Mouse (Mus musculus) stomach, postnatal 0 days (tissue): ENCODE results near the gene 2310011J03Rik. TPM values are rescaled to one million over a fixed set of nuclear protein-coding genes. Genes with fewer than 3 reads are reported as not detected.

Source experiments
- ATAC-seq: fragments of 200-750 bp; cut with Nextera tagmentation; 2 replicates; pipeline ENCODE4 v1.8.0; 2017; ENCODE audit not compliant: low FRiP score, low TSS enrichment
- DNase-seq: peaks from one replicate; pipeline ENCODE4 v3.0.0-alpha.2; 2016; ENCODE audit warnings: low spot score
- H3K27ac ChIP-seq: fragments of 300-500 bp; sonication (generic); replicated peaks from 2 replicates; pipeline ENCODE4 v1.5.1; 2014; ENCODE audit warnings: mild to moderate bottlenecking, control low read depth
- H3K27me3 ChIP-seq: fragments of 300-500 bp; sonication (generic); 2 replicates; pipeline ENCODE4 v1.6.1; 2014; ENCODE audit warnings: low read length; ENCODE audit not compliant: control insufficient read depth, insufficient read depth
- H3K36me3 ChIP-seq: fragments of 300-500 bp; sonication (generic); 2 replicates; pipeline ENCODE4 v1.6.1; 2014; ENCODE audit warnings: low read length, mixed read lengths; ENCODE audit not compliant: control insufficient read depth, insufficient read depth
- H3K4me1 ChIP-seq: fragments of 300-500 bp; sonication (generic); replicated peaks from 2 replicates; pipeline ENCODE4 v1.6.1; 2014; ENCODE audit warnings: antibody characterized with exemption; ENCODE audit not compliant: control insufficient read depth, insufficient read depth
- H3K4me2 ChIP-seq: fragments of 300-500 bp; sonication (generic); replicated peaks from 2 replicates; pipeline ENCODE4 v1.6.1; 2014; ENCODE audit warnings: low read depth, mild to moderate bottlenecking, control low read depth, moderate library complexity
- H3K4me3 ChIP-seq: fragments of 300-500 bp; sonication (generic); 2 replicates; pipeline ENCODE4 v1.5.1; 2014; ENCODE audit warnings: low read depth, low read length, control low read depth
- H3K9ac ChIP-seq: fragments of 300-500 bp; sonication (generic); 2 replicates; pipeline ENCODE4 v1.6.1; 2014; ENCODE audit warnings: mild to moderate bottlenecking, low read length, control low read depth, mixed read lengths
- H3K9me3 ChIP-seq: fragments of 300-500 bp; sonication (generic); 2 replicates; pipeline ENCODE4 v1.6.1; 2016; ENCODE audit warnings: low read length; ENCODE audit not compliant: control insufficient read depth
- CTCF ChIP-seq: IDR thresholded peaks from 2 replicates; pipeline ENCODE4 v1.5.1; 2016; ENCODE audit warnings: antibody characterized with exemption, low read depth, mild to moderate bottlenecking, moderate library complexity
- EP300 ChIP-seq: optimal IDR thresholded peaks from 2 replicates; pipeline ENCODE3; 2016; ENCODE audit warnings: antibody characterized with exemption
- WGBS: fragments of 180-500 bp; shearing (Covaris S2); extraction: QIAGEN DNeasy Blood & Tissue Kit; methylation state at CpG from one replicate; pipeline ENCODE4 v1.1.7; 2014; 5-methylcytosine and 5-hydroxymethylcytosine counted together
- polyA plus RNA-seq: library from polyadenylated mRNA; unstranded; fragments of >200 nt; fragmentation: Nextera tagmentation; extraction: Ambion mirVana; gene quantifications from 2 replicates; pipeline ENCODE4 v1.2.1, GENCODE M21; 2015

The 2310011J03Rik gene
- polyA plus RNA-seq: 50.3 and 51.2 TPM in 2 replicates

DNA sequence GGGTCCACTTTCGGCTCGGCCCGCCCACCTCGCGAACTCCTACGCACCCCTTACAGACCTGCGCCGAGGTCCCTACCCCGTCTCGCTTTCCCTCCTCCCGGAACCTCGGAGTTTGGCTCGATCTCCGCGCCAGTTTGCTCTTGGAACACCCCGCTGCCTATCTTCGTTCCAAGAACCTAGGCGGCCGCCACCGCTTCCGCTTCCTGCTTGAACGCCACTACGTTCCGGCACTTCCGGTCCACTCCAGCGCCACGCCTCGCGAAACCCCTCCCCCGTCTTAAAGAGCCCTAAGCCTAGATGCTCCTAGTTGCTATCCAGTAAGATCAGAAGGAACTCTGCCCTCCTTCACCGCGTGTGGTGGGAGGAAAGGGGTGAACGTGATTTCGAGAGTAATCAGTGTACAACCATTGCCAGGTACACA is at the start of gene 2310011J03Rik:
Gene 2310011J03Rik (minus strand): TSS at position 198 of the 421 bp plus-strand sequence.
- H3K9ac ChIP-seq: peak within 1 kb of the TSS; percentile 86
- peak within 1 kb of the TSS; percentile 86 for H3K27ac ChIP-seq
- peak; percentile 57 for ATAC-seq
- peaks cover 8% of the 10 kb centered on the region; the same call in 1 of the 2 replicates for H3K36me3 ChIP-seq
- H3K9me3 ChIP-seq: no peaks in the 10 kb centered on the region
- WGBS: under 1% methylated on average over 32 of the region's 34 CpGs
- H3K27me3 ChIP-seq: no peaks in the 10 kb centered on the region
- peaks cover 8% of the 10 kb centered on the region; the same call in 1 of the 2 replicates for H3K4me1 ChIP-seq
- peak within 1 kb of the TSS; percentile 85 for H3K4me2 ChIP-seq
- peak within 1 kb of the TSS; percentile 76 for H3K4me3 ChIP-seq
- no peak for TF ChIP-seq EP300
- TF ChIP-seq CTCF: no peak
- peak; percentile 94 for DNase-seq

DNA sequence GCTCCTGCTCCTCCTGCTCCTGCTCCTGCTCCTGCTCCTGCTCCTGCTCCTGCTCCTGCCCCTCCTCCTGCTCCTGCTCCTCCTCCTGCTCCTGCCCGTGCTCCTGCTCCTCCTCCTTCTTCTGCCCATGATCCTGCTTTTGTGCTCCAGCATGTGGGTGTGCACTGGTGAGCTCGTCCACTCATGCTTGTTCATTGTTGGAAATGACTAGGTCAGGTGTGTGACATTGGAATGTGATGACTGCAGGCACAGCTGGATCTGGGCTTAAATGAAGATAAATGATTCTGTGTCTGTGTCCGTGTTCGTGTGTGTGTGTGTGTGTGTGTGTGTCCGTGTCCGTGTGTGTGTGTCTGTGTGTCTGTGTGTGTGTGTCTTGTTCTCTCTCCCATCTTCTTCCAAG is 48.1 kb upstream of the 2310011J03Rik start:
- ATAC-seq (no peak), DNase-seq (no peak)
- Histone ChIP-seq H3K36me3 (no peaks in the 10 kb centered on the region), H3K4me1 (no peaks in the 10 kb centered on the region), H3K9ac (no peak overlapping the region), H3K9me3 (no peaks in the 10 kb centered on the region), H3K4me2 (no peak overlapping the region), H3K27me3 (no peaks in the 10 kb centered on the region), H3K27ac (no peak overlapping the region), H3K4me3 (no peak overlapping the region)
- no peak for TF ChIP-seq EP300
- no peak for TF ChIP-seq CTCF
- WGBS: 82% methylated on average over 6 of the region's 6 CpGs

DNA sequence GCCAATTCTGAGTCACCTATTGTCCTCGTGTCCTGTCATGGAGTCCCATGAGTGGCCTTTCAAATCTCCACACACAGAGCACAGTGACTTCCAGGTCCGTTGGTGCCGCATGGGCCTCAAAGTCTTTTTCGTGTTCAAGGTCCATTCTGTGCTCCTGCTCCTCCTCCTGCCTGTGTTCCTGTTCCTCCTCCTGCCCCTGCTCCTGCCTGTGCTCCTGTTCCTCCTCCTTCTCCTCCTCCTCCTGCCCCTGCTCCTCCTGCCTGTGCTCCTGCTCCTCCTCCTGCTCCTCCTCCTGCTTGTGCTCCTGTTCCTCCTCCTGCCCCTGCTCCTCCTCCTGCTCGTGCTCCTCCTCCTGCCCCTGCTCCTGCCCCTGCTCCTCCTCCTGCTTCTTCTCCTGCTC is 47.6 kb upstream of the 2310011J03Rik start:
- Histone ChIP-seq H3K36me3 (no peaks in the 10 kb centered on the region), H3K9me3 (no peaks in the 10 kb centered on the region), H3K4me1 (no peaks in the 10 kb centered on the region), H3K9ac (no peak overlapping the region), H3K27ac (no peak overlapping the region), H3K4me3 (no peak overlapping the region), H3K4me2 (no peak overlapping the region), H3K27me3 (no peaks in the 10 kb centered on the region)
- ATAC-seq: no peak
- DNase-seq: no peak
- TF ChIP-seq EP300 (no peak), CTCF (no peak)
- 59% methylated on average over 5 of the region's 5 CpGs for whole genome bisulfite sequencing

DNA sequence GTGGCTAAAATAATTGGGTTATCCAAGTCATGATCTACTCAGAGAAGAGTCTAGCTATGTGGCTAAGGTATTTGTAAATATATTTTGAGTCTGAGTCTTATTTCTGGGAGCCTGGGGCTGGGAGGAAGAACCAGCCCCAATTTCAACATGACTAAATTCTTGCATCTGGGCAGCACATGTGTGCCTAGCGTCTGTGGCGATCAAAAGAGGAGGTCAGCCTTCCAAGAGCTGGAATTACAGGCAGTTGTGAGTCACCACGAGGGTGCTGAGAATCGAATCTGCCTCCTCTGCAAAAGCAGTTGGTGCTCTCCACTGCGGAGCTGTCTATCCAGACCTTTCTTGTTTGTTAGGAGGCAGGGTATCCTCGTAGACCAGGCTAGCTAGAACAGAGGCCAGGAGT is 45.4 kb upstream of the 2310011J03Rik start:
- Histone ChIP-seq H3K9ac (no peak overlapping the region), H3K4me3 (no peak overlapping the region), H3K4me2 (no peak overlapping the region), H3K4me1 (no peaks in the 10 kb centered on the region), H3K27me3 (no peaks in the 10 kb centered on the region), H3K36me3 (no peaks in the 10 kb centered on the region), H3K27ac (no peak overlapping the region), H3K9me3 (no peaks in the 10 kb centered on the region)
- no peak for ATAC-seq
- WGBS: 68% methylated on average over 6 of the region's 6 CpGs
- no peak for TF ChIP-seq CTCF
- DNase-seq: no peak

DNA sequence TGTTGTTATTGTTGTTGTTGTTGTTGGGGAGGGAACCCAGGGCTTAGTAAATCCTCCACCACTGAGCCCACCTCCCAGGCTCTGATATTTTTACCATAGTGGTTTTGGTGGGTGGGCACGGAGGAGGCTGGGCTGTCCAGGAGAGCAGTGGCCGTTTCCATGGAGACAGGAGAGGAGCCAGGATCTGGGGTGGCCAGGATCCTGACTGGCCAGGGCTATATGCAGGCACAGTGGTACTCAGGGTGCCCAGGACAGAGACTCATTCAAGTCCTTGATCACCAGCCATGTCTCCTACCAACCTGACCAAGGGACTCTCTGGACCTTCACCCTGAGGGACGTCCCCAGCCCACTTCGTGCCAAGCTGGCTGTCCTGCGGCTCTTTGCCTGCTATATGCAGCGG is 43.4 kb upstream of the 2310011J03Rik start:
- Histone ChIP-seq H3K9ac (no peak overlapping the region), H3K36me3 (no peaks in the 10 kb centered on the region), H3K4me2 (no peak overlapping the region), H3K27me3 (no peaks in the 10 kb centered on the region), H3K9me3 (no peaks in the 10 kb centered on the region), H3K27ac (no peak overlapping the region), H3K4me1 (no peaks in the 10 kb centered on the region), H3K4me3 (no peak overlapping the region)
- no peak for ATAC-seq
- no peak for DNase-seq
- TF ChIP-seq CTCF (no peak), EP300 (no peak)
- WGBS: 38% methylated on average over 6 of the region's 6 CpGs

DNA sequence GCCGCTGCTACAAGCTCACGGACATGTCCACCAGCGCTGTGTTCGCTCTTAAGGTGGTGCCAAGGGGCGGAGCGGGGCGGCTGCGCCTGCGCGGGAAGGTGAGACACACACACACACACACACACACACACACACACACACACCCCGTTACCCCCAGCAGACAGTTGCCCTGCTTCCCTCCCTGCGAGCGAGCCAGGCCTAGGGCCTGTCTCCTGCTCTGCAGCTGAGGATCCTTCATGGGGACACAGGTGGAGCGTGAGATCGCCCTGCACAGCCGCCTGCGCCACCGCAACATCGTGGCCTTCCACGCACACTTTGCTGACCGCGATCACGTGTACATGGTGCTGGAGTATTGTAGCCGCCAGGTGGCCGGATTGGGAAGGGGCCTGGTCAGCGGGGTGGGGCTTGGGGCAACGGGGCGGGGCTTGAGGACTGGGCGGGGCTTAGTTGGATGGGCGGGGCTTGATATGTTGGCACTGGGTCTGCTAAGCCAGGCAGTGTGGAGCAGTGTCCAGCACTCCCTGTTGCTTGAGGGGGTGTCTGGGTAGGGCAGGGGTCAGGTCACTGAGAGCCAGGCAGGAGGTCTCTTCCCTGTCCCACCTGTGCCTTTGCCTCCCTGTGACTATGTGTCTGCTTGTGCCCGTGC is 37.8 kb upstream of the 2310011J03Rik start:
- peak overlapping the region; percentile 12; the same call in 1 of the 2 replicates for H3K4me3 ChIP-seq
- 7% methylated on average over 31 of the region's 31 CpGs for WGBS
- no peak overlapping the region for H3K27ac ChIP-seq
- ATAC-seq: peak; percentile 65
- no peaks in the 10 kb centered on the region for H3K4me1 ChIP-seq
- H3K27me3 ChIP-seq: peaks cover 17% of the 10 kb centered on the region
- no peaks in the 10 kb centered on the region for H3K36me3 ChIP-seq
- no peak overlapping the region for H3K9ac ChIP-seq
- TF ChIP-seq CTCF (peak; percentile 46; the same call in 1 of the 2 replicates), EP300 (no peak)
- peak overlapping the region; percentile 45 for H3K4me2 ChIP-seq
- peak; percentile 69 for DNase-seq
- no peaks in the 10 kb centered on the region for H3K9me3 ChIP-seq
